Mouse (Mus musculus): Measurements from ENCODE around the gene Mov10l1.

- TF ChIP-seq CTCF (IDR thresholded peaks at IDR 0.05; ENCODE audit: borderline replicate concordance, insufficient read depth, low read length) = no peak
- no peak for TF ChIP-seq POLR2A (IDR thresholded peaks at IDR 0.05; ENCODE audit: low read depth, low read length)
These were observed 34.0 kb downstream of the Mov10l1 start for GRCm38 (mm10) chr15:89016722-89017121.
